Mouse (Mus musculus): ENCODE data around the gene Gm11127. TPM values are rescaled to one million over a fixed set of nuclear protein-coding genes. Genes with fewer than 3 reads are reported as not detected.
"Not testable (repeated sequence)": the region's sequence is repeated elsewhere in the genome, so short reads cannot be mapped to it uniquely, and the experiment has no call there.

The Gm11127 gene
- polyA plus RNA-seq, 1 experiment from 2014 or later, result not detected

- Histone ChIP-seq H3K27ac (replicated peaks; ENCODE audit: low read depth, low read length) (no peak overlapping the region), H3K36me3 (replicated peaks; ENCODE audit: control insufficient read depth, insufficient read depth, low read depth, low read length) (no peaks in the 10 kb centered on the region), H3K4me2 (ENCODE audit: low read depth, low read length) (peak overlapping the region; percentile 66), H3K27me3 (ENCODE audit: control insufficient read depth, insufficient read depth, low read length) (peaks cover 12% of the 10 kb centered on the region), H3K9me3 (replicated peaks; ENCODE audit: control insufficient read depth, low read length) (no peaks in the 10 kb centered on the region), H3K4me1 (ENCODE audit: control insufficient read depth, insufficient read depth, low read length) (no peaks in the 10 kb centered on the region), H3K9ac (replicated peaks; ENCODE audit: low read length) (peak overlapping the region; percentile 52), H3K4me3 (ENCODE audit: low read depth, low read length) (peak overlapping the region; percentile 38)
- DNase-seq (ENCODE audit: low spot score) (peak; percentile 65), ATAC-seq (replicated peaks; ENCODE audit: insufficient number of reproducible peaks, low FRiP score, low TSS enrichment, low read depth) (peak; percentile 68)
- under 1% methylated on average over 46 of the region's 46 CpGs for WGBS
Measured at GRCm38 (mm10) chr17:36083266-36083869, 25.2 kb upstream of the Gm11127 start.

GRCm38 (mm10) chr17:36082519-36083232 lies 24.5 kb upstream of the Gm11127 start:
- not testable (repeated sequence) for H3K27ac ChIP-seq (replicated peaks; ENCODE audit: low read depth, low read length); ATAC-seq (replicated peaks; ENCODE audit: insufficient number of reproducible peaks, low FRiP score, low TSS enrichment, low read depth); H3K9ac ChIP-seq (replicated peaks; ENCODE audit: low read length); H3K4me1 ChIP-seq (ENCODE audit: control insufficient read depth, insufficient read depth, low read length); DNase-seq (ENCODE audit: low spot score); H3K9me3 ChIP-seq (replicated peaks; ENCODE audit: control insufficient read depth, low read length); H3K36me3 ChIP-seq (replicated peaks; ENCODE audit: control insufficient read depth, insufficient read depth, low read depth, low read length)
- Histone ChIP-seq H3K27me3 (ENCODE audit: control insufficient read depth, insufficient read depth, low read length) (peaks cover 12% of the 10 kb centered on the region), H3K4me3 (ENCODE audit: low read depth, low read length) (peak overlapping the region; percentile 38), H3K4me2 (ENCODE audit: low read depth, low read length) (peak overlapping the region; percentile 66)
- 48% methylated on average over 3 of the region's 6 CpGs for WGBS

GRCm38 (mm10) chr17:36081901-36082300 lies 23.7 kb upstream of the Gm11127 start:
- not testable (repeated sequence) for ATAC-seq (replicated peaks; ENCODE audit: insufficient number of reproducible peaks, low FRiP score, low TSS enrichment, low read depth); H3K27ac ChIP-seq (replicated peaks; ENCODE audit: low read depth, low read length); H3K9me3 ChIP-seq (replicated peaks; ENCODE audit: control insufficient read depth, low read length); H3K9ac ChIP-seq (replicated peaks; ENCODE audit: low read length); H3K4me2 ChIP-seq (ENCODE audit: low read depth, low read length); H3K4me3 ChIP-seq (ENCODE audit: low read depth, low read length); H3K4me1 ChIP-seq (ENCODE audit: control insufficient read depth, insufficient read depth, low read length); H3K36me3 ChIP-seq (replicated peaks; ENCODE audit: control insufficient read depth, insufficient read depth, low read depth, low read length); DNase-seq (ENCODE audit: low spot score)
- H3K27me3 ChIP-seq (ENCODE audit: control insufficient read depth, insufficient read depth, low read length), result peaks cover 12% of the 10 kb centered on the region

- 36% methylated on average over 2 of the region's 2 CpGs for WGBS
- Histone ChIP-seq H3K9me3 (replicated peaks; ENCODE audit: control insufficient read depth, low read length) (no peaks in the 10 kb centered on the region), H3K4me2 (ENCODE audit: low read depth, low read length) (no peak overlapping the region), H3K4me1 (ENCODE audit: control insufficient read depth, insufficient read depth, low read length) (no peaks in the 10 kb centered on the region), H3K27me3 (ENCODE audit: control insufficient read depth, insufficient read depth, low read length) (no peaks in the 10 kb centered on the region), H3K36me3 (replicated peaks; ENCODE audit: control insufficient read depth, insufficient read depth, low read depth, low read length) (no peaks in the 10 kb centered on the region), H3K27ac (replicated peaks; ENCODE audit: low read depth, low read length) (no peak overlapping the region), H3K9ac (replicated peaks; ENCODE audit: low read length) (no peak overlapping the region), H3K4me3 (ENCODE audit: low read depth, low read length) (no peak overlapping the region)
- no peak for ATAC-seq (replicated peaks; ENCODE audit: insufficient number of reproducible peaks, low FRiP score, low TSS enrichment, low read depth)
- DNase-seq (ENCODE audit: low spot score), result peak; percentile 86
Measured at GRCm38 (mm10) chr17:36060829-36061228, 2.7 kb upstream of the Gm11127 start.

- H3K36me3 ChIP-seq (replicated peaks; ENCODE audit: control insufficient read depth, insufficient read depth, low read depth, low read length); H3K4me2 ChIP-seq (ENCODE audit: low read depth, low read length); ATAC-seq (replicated peaks; ENCODE audit: insufficient number of reproducible peaks, low FRiP score, low TSS enrichment, low read depth); H3K4me3 ChIP-seq (ENCODE audit: low read depth, low read length); H3K9me3 ChIP-seq (replicated peaks; ENCODE audit: control insufficient read depth, low read length); H3K9ac ChIP-seq (replicated peaks; ENCODE audit: low read length); H3K27me3 ChIP-seq (ENCODE audit: control insufficient read depth, insufficient read depth, low read length); H3K27ac ChIP-seq (replicated peaks; ENCODE audit: low read depth, low read length); H3K4me1 ChIP-seq (ENCODE audit: control insufficient read depth, insufficient read depth, low read length); DNase-seq (ENCODE audit: low spot score): not testable (repeated sequence)
- WGBS, result 90% methylated on average over 22 of the region's 25 CpGs
Measured at GRCm38 (mm10) chr17:36057927-36058326, 244 bp downstream of the Gm11127 start.

- no peak overlapping the region for H3K27ac ChIP-seq (replicated peaks; ENCODE audit: low read depth, low read length)
- ATAC-seq (replicated peaks; ENCODE audit: insufficient number of reproducible peaks, low FRiP score, low TSS enrichment, low read depth), result no peak
- H3K4me1 ChIP-seq (ENCODE audit: control insufficient read depth, insufficient read depth, low read length), result no peaks in the 10 kb centered on the region
- H3K36me3 ChIP-seq (replicated peaks; ENCODE audit: control insufficient read depth, insufficient read depth, low read depth, low read length), result no peaks in the 10 kb centered on the region
- H3K4me2 ChIP-seq (ENCODE audit: low read depth, low read length), result no peak overlapping the region
- no peaks in the 10 kb centered on the region for H3K9me3 ChIP-seq (replicated peaks; ENCODE audit: control insufficient read depth, low read length)
- H3K27me3 ChIP-seq (ENCODE audit: control insufficient read depth, insufficient read depth, low read length), result no peaks in the 10 kb centered on the region
- H3K4me3 ChIP-seq (ENCODE audit: low read depth, low read length), result no peak overlapping the region
- DNase-seq (ENCODE audit: low spot score), result no peak
- H3K9ac ChIP-seq (replicated peaks; ENCODE audit: low read length), result no peak overlapping the region
- 85% methylated on average over 3 of the region's 3 CpGs for WGBS
Measured at GRCm38 (mm10) chr17:36043286-36043685, 14.9 kb downstream of the Gm11127 start.

GRCm38 (mm10) chr17:36042610-36043169 lies 15.5 kb downstream of the Gm11127 start, which contains the start of the genes H2-T22 and Gm6034:
H2-T22 (minus strand) TSS chr17:36042747.
Gm6034 (plus strand) TSS chr17:36042961.
- not testable (repeated sequence) for H3K9me3 ChIP-seq (replicated peaks; ENCODE audit: control insufficient read depth, low read length); H3K27me3 ChIP-seq (ENCODE audit: control insufficient read depth, insufficient read depth, low read length); H3K36me3 ChIP-seq (replicated peaks; ENCODE audit: control insufficient read depth, insufficient read depth, low read depth, low read length); H3K4me1 ChIP-seq (ENCODE audit: control insufficient read depth, insufficient read depth, low read length); H3K27ac ChIP-seq (replicated peaks; ENCODE audit: low read depth, low read length)
- Histone ChIP-seq H3K9ac (replicated peaks; ENCODE audit: low read length) (peak within 1 kb of the TSS; percentile 46), H3K4me3 (ENCODE audit: low read depth, low read length) (peak within 1 kb of the TSS; percentile 29), H3K4me2 (ENCODE audit: low read depth, low read length) (peak within 1 kb of the TSS; percentile 54)
- ATAC-seq (replicated peaks; ENCODE audit: insufficient number of reproducible peaks, low FRiP score, low TSS enrichment, low read depth) (peak; percentile 93), DNase-seq (ENCODE audit: low spot score) (peak; percentile 89)
- WGBS, result 2% methylated on average over 12 of the region's 12 CpGs

GRCm38 (mm10) chr17:36042055-36042454 lies 16.1 kb downstream of the Gm11127 start:
- H3K27ac ChIP-seq (replicated peaks; ENCODE audit: low read depth, low read length); H3K36me3 ChIP-seq (replicated peaks; ENCODE audit: control insufficient read depth, insufficient read depth, low read depth, low read length); H3K9me3 ChIP-seq (replicated peaks; ENCODE audit: control insufficient read depth, low read length); H3K4me1 ChIP-seq (ENCODE audit: control insufficient read depth, insufficient read depth, low read length); DNase-seq (ENCODE audit: low spot score); H3K27me3 ChIP-seq (ENCODE audit: control insufficient read depth, insufficient read depth, low read length): not testable (repeated sequence)
- H3K4me3 ChIP-seq (ENCODE audit: low read depth, low read length), result peak overlapping the region; percentile 29
- 2% methylated on average over 19 of the region's 19 CpGs for WGBS
- peak overlapping the region; percentile 54 for H3K4me2 ChIP-seq (ENCODE audit: low read depth, low read length)
- H3K9ac ChIP-seq (replicated peaks; ENCODE audit: low read length), result peak overlapping the region; percentile 46
- peak; percentile 72 for ATAC-seq (replicated peaks; ENCODE audit: insufficient number of reproducible peaks, low FRiP score, low TSS enrichment, low read depth)
